Mouse (Mus musculus): ENCODE results near the gene Cd207.

DNA sequence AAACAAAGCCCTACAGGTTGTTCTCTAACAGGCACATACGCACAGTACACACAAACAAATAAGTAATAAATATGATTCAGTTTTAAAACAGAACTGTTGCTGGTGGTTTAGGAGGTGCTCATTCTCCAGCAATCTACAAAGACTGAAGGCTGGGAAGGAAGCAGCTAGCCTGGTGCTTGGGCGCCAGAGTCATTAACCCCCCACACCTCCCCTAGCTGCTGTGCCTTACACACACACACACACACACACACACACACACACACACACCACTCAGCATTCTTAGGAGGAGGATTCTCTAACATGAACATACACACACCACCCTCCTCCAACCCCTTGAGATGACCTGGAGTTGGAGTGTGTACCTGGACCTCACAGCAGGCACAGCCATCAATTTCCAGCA lies 13.3 kb upstream of the Cd207 start:
- TF ChIP-seq GATA1 (IDR thresholded peaks at IDR 0.05; ENCODE audit: borderline replicate concordance, low read length) = no peak
- TF ChIP-seq FLI1 (IDR thresholded peaks at IDR 0.05; ENCODE audit: low read length) = no peak
